Mouse (Mus musculus): ENCODE data around the gene Atf4.

The Atf4 gene

GRCm38 (mm10) chr15:80254847-80255645 is at the start of gene Atf4:
Gene Atf4 (plus strand): TSS chr15:80255184.
- peak; percentile 99 to 100 for DNase-seq

- peak; percentile 42 for DNase-seq
These were observed 48.9 kb upstream of the Atf4 start for GRCm38 (mm10) chr15:80206057-80206565.

GRCm38 (mm10) chr15:80208446-80208845 is 46.5 kb upstream of the Atf4 start:
- DNase-seq = no peak

GRCm38 (mm10) chr15:80213688-80214087 is 41.3 kb upstream of the Atf4 start:
- DNase-seq = no peak

GRCm38 (mm10) chr15:80215716-80216479 is 39.1 kb upstream of the Atf4 start:
- peak; percentile 62 to 71 for DNase-seq

- no peak for DNase-seq
These were observed 38.5 kb upstream of the Atf4 start for GRCm38 (mm10) chr15:80216480-80216820.

- DNase-seq = no peak
These were observed 37.5 kb upstream of the Atf4 start for GRCm38 (mm10) chr15:80217476-80217875.

- DNase-seq = no peak
These were observed 35.8 kb upstream of the Atf4 start for GRCm38 (mm10) chr15:80219211-80219610.

- no peak for DNase-seq
These were observed 35.0 kb upstream of the Atf4 start for GRCm38 (mm10) chr15:80219705-80220657.

- no peak for DNase-seq
These were observed 34.0 kb upstream of the Atf4 start for GRCm38 (mm10) chr15:80221031-80221430.

- DNase-seq = no peak
These were observed 31.2 kb upstream of the Atf4 start for GRCm38 (mm10) chr15:80223751-80224150.

GRCm38 (mm10) chr15:80225208-80225607 is 29.8 kb upstream of the Atf4 start:
- peak; percentile 86 to 94 for DNase-seq

- peak; percentile 76 to 84 for DNase-seq
These were observed 29.2 kb upstream of the Atf4 start for GRCm38 (mm10) chr15:80225796-80226195.

- DNase-seq = peak; percentile 41 to 65
These were observed 26.7 kb upstream of the Atf4 start for GRCm38 (mm10) chr15:80228071-80228800.

GRCm38 (mm10) chr15:80232331-80232730 is 22.7 kb upstream of the Atf4 start:
- DNase-seq = no peak

GRCm38 (mm10) chr15:80233053-80233452 is 21.9 kb upstream of the Atf4 start:
- DNase-seq = no peak

- DNase-seq = peak; percentile 96 to 98
These were observed 21.1 kb upstream of the Atf4 start, which contains the start of gene Mief1 for GRCm38 (mm10) chr15:80233733-80234509. Gene Mief1 (plus strand): TSS chr15:80234018.

GRCm38 (mm10) chr15:80235535-80235934 is 19.4 kb upstream of the Atf4 start, which contains the start of gene AC140267.1:
Gene AC140267.1 (plus strand): TSS chr15:80235835.
- no peak for DNase-seq

- DNase-seq = no peak
These were observed 6.8 kb upstream of the Atf4 start for GRCm38 (mm10) chr15:80248135-80248534.

- no peak for DNase-seq
These were observed 6.4 kb upstream of the Atf4 start for GRCm38 (mm10) chr15:80248596-80248995.

- DNase-seq = no peak
These were observed 5.3 kb upstream of the Atf4 start for GRCm38 (mm10) chr15:80249672-80250071.
